Mouse (Mus musculus) 3134 (cell line): ENCODE measurements around the gene Colgalt1.
A peak's percentile ranks its signal among the peaks of the same experiment; 100 is the strongest.

Experiments
- DNase-seq: peaks from one replicate; pipeline ENCODE4 v3.0.0-alpha.2; 2011; ENCODE audit warnings: low spot score; ENCODE audit not compliant: insufficient read length; ENCODE audit errors: extremely low read depth

Gene Colgalt1

DNA sequence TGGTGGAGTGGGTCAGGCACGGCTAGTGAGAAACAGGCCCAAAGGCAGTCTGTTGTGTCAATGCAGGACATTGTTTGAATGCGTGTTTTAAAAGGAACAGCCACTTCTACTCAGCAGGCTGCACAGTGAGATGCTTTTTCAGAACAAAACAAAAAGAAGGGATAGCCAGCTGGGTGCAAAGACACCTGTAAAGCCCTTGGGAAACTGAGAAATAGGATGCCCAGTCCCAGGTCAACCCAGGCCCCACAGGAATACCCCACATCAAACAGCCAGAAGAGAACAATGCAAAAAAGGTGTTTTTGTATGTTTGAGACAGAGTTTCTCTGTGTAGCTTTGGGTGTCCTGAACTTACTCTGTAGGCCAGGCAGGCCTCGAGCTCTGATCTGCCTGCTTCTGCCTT, 22.0 kb upstream of the Colgalt1 start:
- no peak for DNase-seq

DNA sequence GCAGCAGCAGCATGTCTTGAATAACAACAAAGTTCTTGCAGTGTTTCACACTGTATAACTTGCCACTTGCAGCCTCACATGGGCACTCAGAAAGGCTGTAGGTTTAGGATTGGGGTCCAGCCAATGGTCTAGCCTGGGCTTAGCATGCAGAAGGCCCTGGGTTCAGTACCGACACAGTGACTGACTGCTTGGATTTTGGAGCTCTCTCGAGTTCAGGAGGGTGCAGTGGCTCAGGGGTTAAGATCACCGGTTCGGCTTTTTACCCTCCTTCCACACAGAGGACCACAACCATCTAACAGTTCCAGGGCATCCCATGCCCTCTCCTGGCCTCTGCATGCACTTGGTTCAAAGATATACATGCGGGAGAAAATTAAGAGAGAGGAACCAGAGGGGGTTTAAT, 19.8 kb upstream of the Colgalt1 start:
- DNase-seq: no peak

DNA sequence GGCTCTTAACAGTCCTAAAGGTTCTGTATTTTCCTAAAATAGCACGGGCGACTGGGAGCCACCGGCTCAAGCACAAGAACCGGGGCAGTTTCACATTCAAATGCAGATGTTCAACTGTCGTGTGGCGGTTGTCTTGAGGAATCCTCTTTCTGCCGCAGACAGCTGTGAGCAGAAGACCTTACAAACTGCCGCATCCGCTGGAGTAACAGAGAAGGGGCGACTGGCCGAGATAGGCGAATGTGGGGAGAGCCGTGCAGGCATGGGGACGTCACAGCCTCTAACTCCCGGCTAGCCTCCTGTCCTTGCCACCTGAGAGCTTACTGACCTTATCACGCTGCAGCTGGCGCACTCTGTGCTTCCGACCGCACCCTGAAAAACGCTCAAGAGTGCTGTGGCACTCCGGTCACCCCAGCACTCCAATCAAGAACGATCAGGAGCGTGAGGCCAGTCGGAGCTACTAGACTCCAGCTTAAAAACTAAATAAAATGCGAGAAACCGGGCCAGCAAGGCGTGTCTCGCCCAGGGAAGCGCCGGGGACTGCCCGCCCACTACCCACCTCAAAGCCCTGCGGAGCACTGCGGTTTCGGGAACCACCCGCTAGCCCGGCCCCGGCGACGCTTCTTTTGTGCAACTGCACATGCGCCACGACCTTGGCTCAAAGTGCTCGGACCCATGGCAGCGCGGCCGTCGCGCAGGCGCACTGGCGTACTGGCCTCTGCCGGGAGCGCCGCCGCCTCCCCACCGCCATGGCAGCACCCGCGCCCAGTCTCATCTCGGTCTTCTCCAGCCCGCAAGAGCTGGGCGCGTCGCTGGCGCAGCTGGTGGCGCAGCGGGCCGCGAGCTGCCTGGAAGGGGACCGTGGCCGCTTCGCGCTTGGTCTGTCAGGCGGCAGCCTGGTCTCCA, 19.1 kb upstream of the Colgalt1 start, which contains the start of gene Pgls:
Gene Pgls (plus strand): TSS at position 706 of the 903 bp plus-strand sequence.
- peak; percentile 95 for DNase-seq

DNA sequence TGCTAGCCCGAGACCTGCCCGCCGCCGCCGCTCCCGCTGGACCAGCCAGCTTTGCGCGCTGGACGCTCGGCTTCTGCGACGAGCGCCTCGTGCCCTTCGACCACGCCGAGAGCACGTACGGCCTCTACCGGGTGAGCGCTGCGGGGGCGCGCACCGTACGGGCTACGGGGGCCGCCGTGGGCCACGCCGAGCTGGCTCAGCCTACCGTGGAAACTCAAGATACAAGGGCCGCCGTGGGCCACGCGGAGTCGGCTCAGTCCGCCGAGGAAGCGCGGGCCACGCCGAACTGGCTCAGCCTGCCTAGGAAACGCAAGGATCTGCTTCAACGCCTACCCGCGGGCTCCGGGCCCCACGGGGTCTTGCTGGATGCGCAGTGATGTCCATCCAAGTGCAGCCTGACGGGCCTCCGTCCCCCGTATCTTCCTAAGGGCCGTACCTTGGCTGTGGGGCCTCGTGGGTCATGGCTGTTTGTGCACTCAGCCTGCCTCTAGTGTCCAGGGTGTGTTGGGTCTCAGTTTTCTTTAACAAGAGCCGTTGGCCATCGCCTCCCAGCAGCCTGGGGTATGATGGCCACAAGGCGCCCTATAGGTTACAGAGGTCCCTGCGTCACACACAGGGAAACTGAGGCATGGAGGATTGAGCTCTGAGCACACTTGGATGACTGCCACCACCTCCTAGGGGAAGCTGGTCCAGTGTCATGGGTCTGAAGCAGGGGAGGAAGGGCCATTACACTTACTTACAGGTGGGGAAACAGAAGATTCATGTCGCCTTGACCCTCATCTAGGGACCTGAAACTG, 18.2 kb upstream of the Colgalt1 start:
- DNase-seq: no peak

DNA sequence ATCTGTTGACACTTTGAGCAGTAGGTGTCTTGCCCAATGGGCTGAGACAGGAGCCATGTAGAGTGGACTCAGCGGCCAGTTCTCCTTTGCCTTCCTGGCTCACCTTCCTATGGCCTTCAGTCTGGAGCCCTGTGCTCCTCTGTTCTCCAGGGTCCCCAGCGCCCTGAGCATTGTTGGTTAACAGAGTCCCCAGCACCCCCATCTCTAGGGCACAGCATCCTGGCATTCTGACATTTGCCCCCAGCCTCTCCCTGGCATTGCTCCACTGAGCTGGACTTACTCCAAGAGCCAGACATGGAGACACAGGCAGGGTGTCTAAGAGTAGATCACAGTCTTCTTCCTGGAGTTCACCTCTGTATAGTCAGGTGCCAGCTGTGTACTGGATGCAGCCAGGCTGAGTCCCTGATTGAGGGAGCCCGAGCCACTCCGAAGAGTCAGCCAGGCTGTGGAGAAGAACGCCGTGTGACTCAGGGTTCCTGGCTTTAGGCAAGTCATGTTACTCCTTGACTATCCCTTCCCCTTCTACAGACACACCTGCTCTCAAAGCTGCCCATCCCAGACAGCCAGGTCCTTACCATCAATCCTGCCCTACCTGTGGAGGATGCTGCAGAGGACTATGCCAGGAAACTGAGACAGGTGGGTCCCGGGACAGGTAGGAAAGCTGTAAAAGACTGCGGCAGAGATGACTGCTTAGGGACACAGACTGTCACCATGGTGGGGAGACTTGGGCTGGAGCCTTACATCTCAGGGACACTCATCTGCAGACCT, 17.1 kb upstream of the Colgalt1 start:
- DNase-seq: no peak

DNA sequence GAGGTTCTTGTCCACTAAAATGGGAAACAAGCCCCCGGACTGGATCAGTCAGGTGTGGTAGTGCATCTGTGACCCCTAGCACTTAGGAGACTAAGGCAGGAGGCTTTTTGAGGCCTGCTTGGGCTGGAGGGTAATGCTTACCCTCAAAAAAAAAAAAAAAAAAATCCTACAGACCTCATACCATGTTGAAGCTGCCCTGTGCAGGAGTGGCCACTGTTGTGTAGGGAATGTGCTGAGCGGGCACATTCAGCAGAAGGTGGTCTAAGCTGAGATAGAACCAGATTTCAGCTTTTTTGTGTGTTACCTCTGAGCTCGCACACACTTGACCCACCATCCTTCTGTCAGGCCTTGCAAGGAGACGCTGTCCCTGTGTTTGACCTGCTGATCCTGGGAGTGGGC, 16.5 kb upstream of the Colgalt1 start:
- DNase-seq: no peak

DNA sequence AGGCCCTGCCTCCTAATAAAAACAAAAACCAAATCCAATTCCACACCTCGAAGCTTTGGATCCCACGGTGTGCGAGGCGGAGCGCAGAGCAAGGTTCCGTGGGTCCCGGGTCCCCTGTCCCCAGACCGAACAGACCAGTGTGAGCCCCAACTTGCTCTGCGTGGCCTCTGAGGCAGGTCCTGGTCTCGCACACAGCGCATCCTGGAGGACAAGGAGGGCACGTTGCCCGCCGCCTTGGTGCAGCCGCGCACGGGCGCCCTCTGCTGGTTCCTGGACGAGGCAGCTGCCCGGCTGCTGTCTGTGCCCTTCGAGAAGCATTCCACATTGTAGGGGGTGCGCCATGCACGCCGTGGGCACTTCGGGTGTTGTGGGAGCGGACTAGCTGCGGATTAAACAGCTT, 14.9 kb upstream of the Colgalt1 start:
- peak; percentile 86 for DNase-seq

DNA sequence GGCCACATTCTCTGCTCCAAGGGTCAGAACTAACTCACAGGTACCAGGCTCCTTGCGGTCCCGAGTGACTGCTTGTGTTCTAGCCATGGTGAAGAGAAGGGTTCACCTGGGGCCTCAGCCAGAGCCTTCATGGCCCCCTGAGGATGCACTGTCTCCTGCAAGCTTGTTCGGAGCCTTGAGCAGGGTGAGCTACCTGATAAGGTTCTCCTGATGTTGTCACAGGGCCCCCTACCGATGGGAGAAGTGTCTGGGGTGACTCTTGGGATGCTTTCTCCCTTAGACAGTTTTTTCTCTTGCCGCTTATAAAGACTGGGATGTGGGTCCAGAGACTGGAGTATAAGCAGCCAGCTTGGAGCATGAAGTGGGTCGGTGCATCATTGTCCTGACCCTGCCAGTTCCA, 14.4 kb upstream of the Colgalt1 start:
- no peak for DNase-seq

DNA sequence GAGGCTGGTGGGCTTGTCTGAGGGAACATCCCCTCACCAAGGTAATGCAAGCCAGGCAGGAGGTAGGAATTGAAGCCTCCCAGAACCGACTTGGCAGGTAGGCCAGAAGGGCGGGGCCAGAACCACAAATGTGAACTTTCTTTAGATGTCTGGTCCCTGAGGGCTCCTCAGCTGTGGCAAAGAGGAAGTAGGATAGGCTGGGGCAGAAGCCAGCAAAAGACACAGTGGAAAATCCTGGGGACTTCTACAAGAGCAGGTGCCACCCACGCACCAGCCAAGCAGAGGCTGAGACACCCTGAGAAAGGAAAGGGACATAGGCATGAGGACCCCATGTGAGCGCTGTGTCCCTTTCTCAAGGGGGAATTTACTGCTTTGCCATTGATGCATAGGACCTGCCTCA, 14.0 kb upstream of the Colgalt1 start:
- DNase-seq: no peak

DNA sequence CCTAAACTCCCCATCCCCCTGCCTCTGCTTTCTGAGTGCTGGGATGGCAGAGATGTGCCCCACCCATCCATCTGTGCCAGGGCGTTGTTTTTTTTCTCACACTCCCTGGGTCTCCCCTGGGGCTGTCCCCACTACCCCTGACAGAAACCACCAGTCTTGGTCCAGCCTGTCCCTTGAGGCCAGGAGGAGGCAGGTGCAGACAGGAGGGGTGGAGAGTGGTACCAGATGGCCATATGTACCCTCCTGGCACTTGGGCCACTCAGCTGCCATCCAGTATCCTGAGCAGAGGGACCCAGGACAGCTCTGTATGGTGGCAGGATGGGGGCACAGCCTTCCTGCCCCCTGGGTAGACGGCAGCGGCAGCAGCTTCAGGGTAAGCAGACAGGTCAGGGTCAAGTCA, 13.3 kb upstream of the Colgalt1 start, which contains the start of gene Fam129c:
Gene Fam129c (plus strand): TSS at position 198 of the 400 bp plus-strand sequence.
- no peak for DNase-seq

DNA sequence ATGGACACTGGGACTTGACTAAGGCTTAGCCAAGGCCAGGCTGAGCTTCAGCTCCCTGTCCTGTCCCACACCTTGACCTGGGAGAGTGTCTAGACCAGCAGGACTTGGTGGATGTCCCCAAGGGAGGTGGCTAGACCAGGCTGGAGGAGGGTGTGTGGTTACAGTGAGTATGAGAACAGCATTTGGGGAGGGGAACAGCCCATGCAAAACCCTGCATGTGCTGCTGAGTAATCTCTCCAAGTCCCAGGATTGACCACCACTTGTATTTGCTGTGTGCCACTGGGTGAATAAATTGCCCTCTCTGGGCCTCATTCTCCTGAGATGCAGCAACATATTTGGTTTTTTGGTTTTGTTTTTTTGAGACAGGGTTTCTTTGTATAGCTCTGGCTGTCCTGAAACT, 12.4 kb upstream of the Colgalt1 start:
- DNase-seq: no peak

DNA sequence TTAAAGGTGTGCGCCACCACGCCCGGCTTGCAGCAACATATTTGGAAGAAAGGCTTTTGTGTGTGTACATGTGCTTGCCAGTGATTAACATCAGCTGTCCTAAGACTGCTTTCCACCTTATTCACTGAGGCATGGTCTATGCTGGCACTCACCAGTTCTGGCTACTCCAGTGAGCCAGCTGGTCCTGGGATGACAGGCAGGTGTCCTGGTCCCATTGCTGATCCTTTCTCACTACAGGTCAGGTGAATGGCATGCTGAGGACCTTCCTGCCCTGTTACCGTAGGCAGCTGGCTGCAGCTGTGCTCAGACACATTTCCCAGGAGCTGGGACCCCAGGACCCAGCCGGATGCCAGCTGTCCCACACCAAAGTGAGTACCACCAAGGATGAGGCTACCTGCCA, 12.0 kb upstream of the Colgalt1 start:
- DNase-seq: no peak

DNA sequence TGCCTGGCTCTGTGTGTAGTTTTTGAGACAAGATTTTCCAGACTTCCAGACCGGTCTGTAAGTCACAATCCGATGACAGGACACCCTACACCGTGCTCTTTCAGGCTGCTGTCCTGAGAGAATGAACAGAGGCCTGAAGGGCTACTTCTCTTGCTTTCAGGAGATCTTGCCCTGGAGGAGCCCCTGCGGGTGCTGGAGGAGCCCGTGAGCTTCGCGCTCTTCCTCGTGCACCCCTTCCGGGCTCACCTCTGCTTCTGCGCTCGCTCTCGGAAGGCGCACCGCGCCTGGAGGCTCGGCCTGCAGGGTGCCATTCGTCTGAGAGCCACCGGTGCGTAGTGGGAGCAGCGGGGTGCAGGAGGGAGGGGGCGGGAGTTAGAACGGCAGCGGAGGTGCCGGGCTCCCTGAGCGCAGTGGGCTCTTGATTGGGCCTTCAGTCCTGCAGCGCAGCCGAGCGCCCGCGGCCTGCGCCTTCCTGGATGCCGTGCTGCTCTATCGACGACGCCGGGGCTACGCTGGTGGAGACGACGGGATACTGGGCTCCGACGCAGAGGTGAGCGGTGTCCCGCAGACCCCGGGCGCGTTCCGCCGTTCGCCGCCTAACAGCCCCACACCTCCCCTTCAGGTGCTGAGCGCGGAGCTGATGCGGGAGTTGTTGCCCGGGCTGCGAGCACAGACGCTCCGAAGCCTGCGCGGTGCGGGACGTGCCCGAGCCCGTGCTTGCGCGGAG, 8.7 kb upstream of the Colgalt1 start:
- no peak for DNase-seq

DNA sequence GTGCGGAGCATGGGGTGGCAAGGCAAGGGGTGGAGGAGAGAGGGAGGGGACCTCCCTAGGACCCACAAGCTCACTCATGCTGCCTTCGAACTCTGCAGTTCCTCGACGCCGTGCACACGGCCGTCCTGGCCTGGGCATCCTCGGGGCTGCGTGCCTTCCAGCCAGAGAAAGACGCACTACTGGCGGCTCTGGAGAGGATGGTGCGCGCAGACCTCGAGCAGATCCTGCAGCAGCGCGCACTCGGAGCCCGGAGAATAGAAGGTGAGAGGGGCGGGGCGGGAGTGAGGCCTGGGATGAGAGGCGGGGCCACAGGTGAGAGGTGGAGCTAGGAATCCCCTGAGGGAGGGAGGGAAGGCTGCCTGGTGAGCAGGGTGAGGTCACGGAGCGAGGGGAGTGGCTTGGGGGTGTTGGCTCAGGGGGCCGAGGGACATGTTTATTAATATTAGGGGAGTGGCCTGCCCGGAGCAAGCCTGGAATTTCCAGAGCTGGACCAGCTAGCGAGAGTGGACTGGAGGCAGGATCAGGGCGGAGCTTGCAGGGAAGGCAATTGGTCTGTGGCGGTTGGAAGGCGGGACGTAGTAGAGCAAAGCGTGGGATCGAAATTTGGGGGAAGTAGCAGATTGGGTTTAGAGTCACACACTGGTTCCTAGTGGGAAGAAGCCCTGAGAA, 8.0 kb upstream of the Colgalt1 start:
- DNase-seq: no peak

DNA sequence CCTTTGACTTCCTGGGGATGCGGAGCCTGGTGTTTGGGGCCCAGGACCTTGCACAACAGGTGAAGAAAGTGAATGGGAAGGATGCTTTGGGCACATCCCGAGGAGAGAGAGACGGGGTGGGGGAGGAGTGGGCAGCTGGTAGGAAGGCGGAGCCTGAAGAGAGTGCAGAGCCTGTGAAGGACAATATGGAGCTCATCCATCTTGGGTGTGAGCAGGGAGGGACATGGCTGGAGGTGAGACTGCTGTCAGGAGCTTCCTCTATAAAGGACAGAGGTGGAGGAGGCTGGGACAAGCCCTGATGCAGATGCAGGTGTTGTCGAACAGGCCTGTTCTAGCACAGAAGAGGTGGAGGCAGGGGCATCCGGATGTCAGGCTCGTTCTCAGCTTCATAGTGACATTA, 6.8 kb upstream of the Colgalt1 start:
- no peak for DNase-seq

DNA sequence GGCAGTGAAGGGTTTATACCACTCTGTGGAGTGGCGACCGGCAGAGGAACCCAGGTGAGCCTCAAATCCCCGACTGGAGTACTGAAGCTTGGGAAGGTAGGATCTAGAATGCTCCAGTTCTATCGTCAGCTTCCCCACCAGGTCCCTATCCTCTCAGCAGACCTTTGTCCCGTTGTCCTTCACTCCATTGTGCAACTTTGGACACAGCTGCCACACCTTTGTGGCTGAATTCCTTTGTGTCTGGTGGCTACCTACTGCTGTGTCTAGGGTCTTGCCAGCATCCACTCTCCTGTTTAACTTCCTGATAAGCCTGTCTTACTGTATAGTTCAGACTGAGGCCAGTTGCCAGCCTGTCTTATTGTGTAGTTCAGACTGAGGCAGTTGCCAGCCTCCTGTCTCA, 1.3 kb downstream of the Colgalt1 start:
- DNase-seq: no peak

DNA sequence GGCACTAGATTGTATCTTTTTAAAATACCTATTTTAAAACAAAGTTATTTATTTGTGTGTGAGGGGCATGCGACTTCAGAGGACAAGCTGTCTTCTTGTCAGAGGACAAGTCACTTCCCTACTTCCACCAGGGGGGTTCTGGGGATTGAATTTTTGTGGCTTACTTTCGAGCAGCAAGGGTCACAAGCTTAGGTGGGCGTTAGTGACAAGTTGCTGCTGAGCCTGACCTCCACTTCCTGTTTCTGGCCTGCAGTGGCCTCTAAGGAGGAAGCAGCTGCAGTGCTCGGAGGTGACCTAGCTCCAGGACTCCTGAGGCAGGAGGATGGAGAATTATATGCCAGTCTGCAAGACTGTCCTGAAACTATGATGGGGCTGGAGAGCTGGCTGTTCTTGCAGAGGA, 2.6 kb downstream of the Colgalt1 start:
- no peak for DNase-seq

DNA sequence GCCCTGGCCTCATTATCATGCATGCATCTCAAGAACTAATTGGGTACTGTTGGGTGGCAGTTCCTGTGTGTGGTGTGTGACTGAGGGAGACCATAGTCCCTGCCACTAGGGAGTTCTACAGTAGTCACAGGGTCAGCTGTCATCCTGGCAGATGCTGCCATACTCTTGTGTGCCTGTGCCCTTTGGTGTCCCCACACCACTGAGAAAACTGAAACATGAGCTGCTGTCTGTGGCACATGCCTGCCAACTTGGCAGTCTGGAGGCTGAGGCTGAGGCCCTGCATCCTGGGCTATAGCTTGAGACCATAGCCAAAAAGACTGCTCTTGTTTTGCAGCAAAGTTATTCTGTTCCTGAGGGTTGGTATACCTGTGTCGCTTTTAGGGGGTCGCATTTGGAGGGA, 9.0 kb downstream of the Colgalt1 start:
- no peak for DNase-seq

DNA sequence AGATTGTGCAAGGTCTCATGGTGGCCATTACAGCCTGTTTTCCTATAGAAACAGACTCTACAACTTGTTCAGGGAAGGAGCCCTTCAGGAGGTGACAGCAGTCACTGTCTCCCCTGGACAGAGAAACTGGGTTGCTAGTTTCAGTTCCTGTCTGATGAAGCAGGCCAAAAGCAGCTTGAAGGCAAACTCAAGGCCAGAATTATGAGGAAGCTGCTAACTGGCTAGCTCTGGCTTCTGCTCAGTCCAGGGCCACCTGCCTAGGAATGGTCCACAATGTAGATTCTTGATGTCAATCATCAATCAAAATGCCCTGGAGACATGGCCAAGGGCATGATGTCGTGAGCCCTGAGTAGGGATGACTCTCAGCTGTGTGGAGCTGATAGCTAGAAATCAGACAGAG, 14.3 kb downstream of the Colgalt1 start:
- no peak for DNase-seq

DNA sequence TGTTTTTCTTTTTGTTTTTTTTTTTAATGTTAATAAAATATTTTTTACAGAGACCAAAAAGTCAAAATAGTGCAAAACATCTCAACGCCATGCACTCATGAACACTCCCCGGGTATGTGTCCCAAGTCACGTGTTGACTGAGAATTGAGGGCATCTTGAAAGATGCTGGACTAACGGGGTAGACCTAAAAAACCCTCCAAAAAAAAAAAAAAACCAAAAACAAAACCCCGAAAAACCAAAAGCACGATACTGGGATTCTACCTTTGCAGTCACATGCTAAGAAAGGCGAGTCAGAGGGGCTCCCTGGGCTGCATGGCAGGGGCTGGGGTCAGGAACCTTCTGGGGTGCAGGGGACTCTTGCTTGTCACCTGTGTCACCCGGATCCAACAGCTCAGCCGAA, 16.0 kb downstream of the Colgalt1 start:
- DNase-seq: no peak
